Mouse (Mus musculus) urinary bladder, postnatal 0 days (tissue): ENCODE measurements around the gene Svip. TPM values are rescaled to one million over a fixed set of nuclear protein-coding genes. Genes with fewer than 3 reads are reported as not detected.

ENCODE experiments used
- polyA plus RNA-seq: library from polyadenylated mRNA; unstranded; fragments of >200 nt; fragmentation: Nextera tagmentation; extraction: Ambion mirVana; gene quantifications from 2 replicates; pipeline ENCODE4 v1.2.1, GENCODE M21; 2015

Svip gene
- polyA plus RNA-seq, result 4.3 and 5.2 TPM in 2 replicates

GRCm38 (mm10) chr7:52005511-52006295, at the start of gene Svip:
Gene Svip (minus strand): TSS chr7:52006018.

GRCm38 (mm10) chr7:52015628-52016027, 9.8 kb upstream of the Svip start, which contains the start of gene 1700015G11Rik:
Gene 1700015G11Rik (minus strand): TSS chr7:52015728.

Other genes with a start within 250 kb of the Svip start
- 3.4 and 3.5 TPM in 2 replicates for gene Gas2, start 144.0 kb downstream of the Svip start, polyA plus RNA-seq
- gene Fancf, start 143.8 kb downstream of the Svip start, polyA plus RNA-seq, result 4.8 and 4.9 TPM in 2 replicates
- not detected in 2 replicates for gene 1700015G11Rik, start 9.7 kb upstream of the Svip start, polyA plus RNA-seq